In the genomic region with DNA sequence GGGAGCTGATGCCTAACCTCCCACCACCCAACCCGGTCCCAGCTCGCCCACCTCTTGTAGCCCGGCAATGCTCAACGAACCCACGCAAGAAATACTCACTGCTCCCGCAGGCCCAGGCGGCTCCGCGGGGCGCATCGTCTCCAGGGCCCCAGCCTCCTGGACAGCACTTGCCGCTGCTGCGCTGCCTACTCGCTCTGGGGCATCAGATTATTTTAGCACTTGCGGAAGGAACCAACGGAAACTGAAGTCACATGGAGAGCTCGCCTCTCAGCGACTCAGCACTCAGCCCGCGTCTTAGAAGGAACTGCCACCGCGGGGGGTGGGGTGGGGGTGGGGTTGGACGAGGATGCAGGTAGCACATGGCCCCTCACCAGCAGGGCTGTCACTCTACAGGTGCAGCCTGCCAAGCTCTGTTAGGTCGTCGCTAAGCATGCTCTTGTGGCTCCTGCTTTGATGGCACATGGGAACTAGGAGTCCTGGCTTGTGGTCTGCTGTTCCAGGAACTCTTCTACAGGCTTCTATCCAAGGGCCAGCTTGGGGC, we compare ENCODE assay signal across 1 mouse cellular context.
A peak's percentile ranks its signal among the peaks of the same experiment; 100 is the strongest.
TF ChIP-seq lines count a peak whose summit lies in the region.

TSS of gene Nrros (minus strand) at position 314 of the 541 bp plus-strand sequence.

TF ChIP-seq in CH12.LX, 34 proteins besides CTCF, POLR2A, EP300 and RAD21 (continued from another document):
- peak; percentile 31 for TF ChIP-seq SMC3 (IDR thresholded peaks at IDR 0.05; ENCODE audit: low read depth, low read length)
